Mouse (Mus musculus): ENCODE results near the gene Ptgdr2. TPM values are rescaled to one million over a fixed set of nuclear protein-coding genes. Genes with fewer than 3 reads are reported as not detected.

Ptgdr2 gene
- polyA plus RNA-seq, 1 experiment from 2014 or later = 0.08 TPM

DNA sequence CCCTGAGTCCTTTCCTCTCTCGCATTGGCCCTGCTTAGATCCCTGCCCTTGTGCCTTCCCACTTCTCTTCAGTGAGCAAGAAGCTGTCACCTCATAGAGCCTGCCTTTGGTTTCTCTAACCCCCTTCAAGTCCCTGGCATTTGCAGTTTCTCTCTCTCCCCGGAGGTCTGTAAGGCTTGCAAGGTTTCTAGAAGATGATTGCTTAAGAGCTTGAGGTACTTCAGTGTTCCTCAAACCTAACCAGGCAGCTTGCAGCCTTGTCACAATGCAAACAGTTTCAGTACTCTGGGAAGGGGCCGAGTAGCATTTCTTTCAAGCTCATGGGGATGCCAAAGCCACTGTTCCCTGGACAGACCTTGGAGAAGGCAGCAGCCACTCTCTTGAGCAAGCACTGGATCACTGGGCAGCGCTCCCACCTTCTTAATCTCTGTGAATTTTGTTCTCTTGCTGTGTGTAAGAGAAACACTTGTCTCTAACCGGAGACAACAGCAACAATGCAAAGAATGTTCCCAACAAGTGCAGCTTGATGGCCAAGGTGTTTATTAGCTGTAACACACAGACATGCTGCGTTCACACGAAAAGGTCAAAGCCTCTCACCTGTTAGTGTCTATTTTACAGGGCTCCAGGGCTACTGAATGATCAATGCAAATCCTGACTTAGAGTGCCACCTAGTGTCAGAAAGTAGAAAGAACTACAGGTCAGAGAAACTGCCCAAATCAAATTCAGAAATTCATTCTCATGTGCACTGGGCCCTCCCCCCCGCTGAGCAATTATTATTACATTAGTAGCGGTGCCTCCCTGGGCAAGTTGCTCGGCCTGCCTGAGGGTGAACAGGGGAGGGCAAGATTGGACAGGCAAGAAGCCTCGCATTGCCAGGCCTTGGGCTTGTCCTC lies 22.4 kb downstream of the Ptgdr2 start:
- Histone ChIP-seq H3K4me2 (no peak overlapping the region), H3K4me1 (replicated peaks) (peaks cover 3% of the 10 kb centered on the region), H3K9me3 (no peaks in the 10 kb centered on the region), H3K9ac (peak overlapping the region; percentile 14; the same call in 1 of the 2 replicates), H3K27me3 (no peaks in the 10 kb centered on the region), H3K27ac (replicated peaks) (no peak overlapping the region), H3K4me3 (no peak overlapping the region), H3K36me3 (no peaks in the 10 kb centered on the region)
- ATAC-seq (ENCODE audit: low FRiP score, low read depth) = peak; percentile 87
- WGBS = 34% methylated on average over 11 of the region's 11 CpGs

DNA sequence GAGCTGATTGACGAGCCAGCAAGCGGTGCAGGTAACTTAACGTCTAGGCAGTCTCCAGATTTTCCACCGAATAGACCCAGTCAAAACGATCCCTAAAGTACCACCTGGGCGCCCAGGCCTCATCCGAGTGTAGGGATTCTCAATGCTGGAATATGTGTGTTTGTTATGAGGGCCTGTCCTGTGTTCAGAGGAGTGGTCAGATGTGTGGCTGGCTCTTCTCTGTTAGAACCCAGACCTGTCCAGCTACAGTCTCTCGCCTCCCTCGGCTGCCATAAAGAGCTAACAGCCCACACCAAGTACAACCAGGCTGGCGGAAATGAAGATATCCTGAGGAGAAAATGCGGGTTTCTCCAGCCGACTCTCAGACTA lies 23.0 kb downstream of the Ptgdr2 start:
- Histone ChIP-seq H3K4me3 (no peak overlapping the region), H3K9ac (peak overlapping the region; percentile 14; the same call in 1 of the 2 replicates), H3K9me3 (no peaks in the 10 kb centered on the region), H3K36me3 (no peaks in the 10 kb centered on the region), H3K4me2 (no peak overlapping the region), H3K27me3 (no peaks in the 10 kb centered on the region), H3K27ac (replicated peaks) (no peak overlapping the region), H3K4me1 (replicated peaks) (peaks cover 3% of the 10 kb centered on the region)
- ATAC-seq (ENCODE audit: low FRiP score, low read depth) = peak; percentile 54; the same call in 1 of the 2 replicates
- WGBS = 46% methylated on average over 12 of the region's 12 CpGs

DNA sequence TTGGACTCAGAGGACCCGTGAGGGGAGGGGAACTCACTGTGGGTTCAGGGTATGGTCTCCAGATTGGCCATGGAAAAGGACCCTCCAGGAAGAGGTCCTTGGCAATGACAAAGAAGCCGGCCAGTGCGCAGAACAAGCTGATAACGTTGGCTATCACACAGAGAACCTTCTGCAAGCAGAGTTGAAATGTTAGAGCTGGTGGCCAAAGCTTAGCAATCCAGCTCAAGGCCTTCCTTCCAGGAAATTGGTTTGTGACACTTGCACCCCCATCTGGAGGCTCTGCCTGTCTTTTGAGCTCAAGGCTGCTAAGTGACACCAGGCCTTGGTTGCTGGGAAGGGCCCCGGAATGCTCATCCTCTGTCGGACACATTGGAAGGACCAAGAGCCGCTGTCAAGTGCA lies 28.8 kb downstream of the Ptgdr2 start:
- Histone ChIP-seq H3K27me3 (no peaks in the 10 kb centered on the region), H3K27ac (replicated peaks) (no peak overlapping the region), H3K4me3 (no peak overlapping the region), H3K4me2 (no peak overlapping the region), H3K9me3 (no peaks in the 10 kb centered on the region), H3K9ac (no peak overlapping the region), H3K4me1 (replicated peaks) (no peaks in the 10 kb centered on the region), H3K36me3 (no peaks in the 10 kb centered on the region)
- whole genome bisulfite sequencing = 93% methylated on average over 7 of the region's 7 CpGs
- no peak for ATAC-seq (ENCODE audit: low FRiP score, low read depth)

DNA sequence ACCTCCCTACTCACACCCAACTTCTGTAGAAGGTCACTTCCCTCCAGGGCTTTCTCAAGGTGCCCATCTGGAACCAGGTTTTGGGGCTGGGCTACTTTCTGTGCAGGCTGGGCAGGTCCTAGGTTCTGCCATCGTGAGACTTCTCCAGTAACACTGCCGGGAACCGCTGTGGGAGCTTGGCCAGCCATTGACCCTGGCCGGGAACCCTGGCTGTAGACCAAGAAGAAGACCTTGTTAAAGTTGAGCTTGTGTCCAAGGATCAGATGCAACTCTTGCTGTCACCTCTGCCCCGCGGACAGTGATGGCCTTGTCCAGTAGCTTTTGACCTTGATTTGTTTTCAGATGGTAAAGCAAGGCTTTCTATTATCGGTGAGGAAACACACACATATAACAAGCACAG lies 31.6 kb downstream of the Ptgdr2 start:
- H3K9me3 ChIP-seq = peaks cover 4% of the 10 kb centered on the region; the same call in 1 of the 2 replicates
- no peak overlapping the region for H3K9ac ChIP-seq
- WGBS = 95% methylated on average over 7 of the region's 7 CpGs
- H3K36me3 ChIP-seq = no peaks in the 10 kb centered on the region
- H3K27ac ChIP-seq (replicated peaks) = no peak overlapping the region
- H3K4me2 ChIP-seq = no peak overlapping the region
- H3K4me1 ChIP-seq (replicated peaks) = no peaks in the 10 kb centered on the region
- H3K27me3 ChIP-seq = no peaks in the 10 kb centered on the region
- ATAC-seq (ENCODE audit: low FRiP score, low read depth) = no peak
- H3K4me3 ChIP-seq = no peak overlapping the region

DNA sequence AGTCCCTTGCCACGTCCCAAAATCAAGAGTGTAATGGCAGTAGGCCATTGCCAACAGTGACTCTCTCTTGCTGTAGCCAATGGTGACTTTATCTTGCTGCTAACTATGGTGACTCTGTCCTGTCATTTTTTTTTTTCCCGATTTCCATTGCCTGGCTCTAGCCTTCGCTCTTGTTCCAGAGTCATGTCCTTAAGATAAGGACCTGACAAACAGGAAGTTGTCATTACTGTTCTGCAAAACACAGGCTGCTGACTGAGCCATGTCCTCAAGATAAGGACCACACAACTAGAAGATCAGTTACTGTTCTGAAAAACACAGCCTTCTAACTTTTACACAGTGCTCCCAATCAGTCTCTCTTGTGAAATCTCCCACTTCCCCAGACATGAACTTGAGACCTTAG lies 33.5 kb downstream of the Ptgdr2 start:
- no peak overlapping the region for H3K9ac ChIP-seq
- peaks cover 4% of the 10 kb centered on the region; the same call in 1 of the 2 replicates for H3K9me3 ChIP-seq
- 84% methylated on average over 3 of the region's 3 CpGs for WGBS
- H3K4me2 ChIP-seq = no peak overlapping the region
- H3K27me3 ChIP-seq = no peaks in the 10 kb centered on the region
- H3K4me3 ChIP-seq = no peak overlapping the region
- H3K4me1 ChIP-seq (replicated peaks) = no peaks in the 10 kb centered on the region
- no peak overlapping the region for H3K27ac ChIP-seq (replicated peaks)
- no peak for ATAC-seq (ENCODE audit: low FRiP score, low read depth)
- no peaks in the 10 kb centered on the region for H3K36me3 ChIP-seq

DNA sequence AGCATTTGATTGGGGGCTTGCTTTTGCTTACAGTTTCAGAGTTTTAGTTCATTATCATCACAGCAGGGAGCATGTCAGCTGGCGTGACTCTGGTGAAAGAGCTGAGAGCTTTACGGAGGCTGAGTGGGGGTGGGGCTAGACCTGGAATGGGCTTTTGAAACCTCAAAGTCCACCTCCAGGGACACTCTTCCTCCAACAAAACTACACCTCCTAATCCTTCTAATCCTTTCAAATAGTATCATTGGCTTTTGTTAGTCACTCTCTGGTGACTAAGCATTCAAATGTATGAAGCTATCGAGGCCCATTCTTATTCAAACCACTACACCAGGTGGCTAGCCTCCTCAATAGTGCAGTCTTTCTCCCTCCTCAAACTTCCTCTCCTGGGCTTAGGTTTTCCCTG lies 35.7 kb downstream of the Ptgdr2 start:
- no peaks in the 10 kb centered on the region for H3K4me1 ChIP-seq (replicated peaks)

DNA sequence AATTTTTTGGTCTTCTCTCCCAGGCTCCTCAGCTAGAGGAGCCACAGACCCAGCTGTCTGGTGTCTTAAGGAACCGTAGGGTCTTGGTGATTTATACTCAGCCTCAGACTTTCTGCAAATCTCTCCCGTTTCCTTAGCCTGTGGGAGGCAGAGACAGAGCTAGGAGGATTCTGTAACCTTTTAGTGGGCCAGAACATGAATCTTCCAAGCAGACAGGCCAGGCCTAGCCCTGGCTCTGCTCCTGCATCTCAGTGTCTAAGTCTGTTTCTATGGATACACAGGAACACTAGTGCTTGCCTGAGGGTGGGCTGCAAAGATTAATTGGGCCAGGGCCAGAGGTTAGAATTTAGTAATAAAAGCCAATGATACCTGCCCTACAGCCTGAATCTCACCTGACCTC lies 36.2 kb downstream of the Ptgdr2 start:
- H3K9me3 ChIP-seq = peaks cover 4% of the 10 kb centered on the region; the same call in 1 of the 2 replicates
- ATAC-seq (ENCODE audit: low FRiP score, low read depth) = no peak
- no peaks in the 10 kb centered on the region for H3K36me3 ChIP-seq
- H3K4me3 ChIP-seq = no peak overlapping the region
- H3K4me2 ChIP-seq = no peak overlapping the region
- H3K27me3 ChIP-seq = no peaks in the 10 kb centered on the region
- no peaks in the 10 kb centered on the region for H3K4me1 ChIP-seq (replicated peaks)
- no peak overlapping the region for H3K9ac ChIP-seq
- 64% methylated on average over 2 of the region's 2 CpGs for WGBS
- H3K27ac ChIP-seq (replicated peaks) = no peak overlapping the region

More for the DNA sequence above, 35.7 kb downstream of the Ptgdr2 start:
- Histone ChIP-seq H3K9ac (no peak overlapping the region), H3K36me3 (no peaks in the 10 kb centered on the region), H3K4me3 (no peak overlapping the region), H3K27ac (replicated peaks) (no peak overlapping the region), H3K9me3 (peaks cover 4% of the 10 kb centered on the region; the same call in 1 of the 2 replicates), H3K27me3 (no peaks in the 10 kb centered on the region), H3K4me2 (no peak overlapping the region)
- ATAC-seq (ENCODE audit: low FRiP score, low read depth) = no peak
- WGBS = 53% methylated on average over 3 of the region's 3 CpGs

DNA sequence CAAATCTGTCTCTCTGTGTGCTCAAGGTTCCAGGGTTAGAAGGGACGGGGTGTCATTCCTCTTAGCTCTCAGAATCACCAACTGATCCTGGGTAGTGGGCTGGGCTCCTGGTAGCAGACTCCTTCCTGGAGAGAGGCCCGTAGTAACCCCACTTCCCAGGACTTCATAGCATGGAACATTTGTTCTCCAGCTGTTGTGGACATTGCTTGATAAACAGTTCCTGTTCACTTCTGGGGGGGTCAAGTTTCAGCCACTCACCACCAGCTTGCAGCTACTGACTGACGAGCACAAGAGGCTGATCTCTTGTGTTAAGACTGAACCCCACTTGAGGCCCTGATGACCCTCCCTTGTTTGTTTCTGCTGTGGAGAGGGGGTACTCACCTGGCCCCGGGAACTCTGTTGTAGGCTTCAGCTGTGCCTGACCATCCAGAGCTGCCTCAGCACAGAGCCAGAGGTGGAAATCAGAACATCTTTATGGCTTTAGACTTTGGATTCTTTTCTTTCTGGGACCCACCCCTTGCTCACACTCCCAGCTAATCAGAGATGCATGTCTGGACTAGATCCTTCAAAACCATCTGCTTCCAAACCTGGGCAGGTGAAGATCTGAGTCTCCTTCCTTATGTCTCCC lies 37.4 kb downstream of the Ptgdr2 start, which contains the start of gene Ms4a10:
Gene Ms4a10, minus strand, starts transcription at position 433 of the 628 bp plus-strand sequence.
- Histone ChIP-seq H3K4me1 (replicated peaks) (0 out of 2 replicates have a peak, but pooled peaks cover under 1% of the 10 kb centered on the region), H3K9ac (no peak within 1 kb of the TSS), H3K4me3 (no peak within 1 kb of the TSS), H3K9me3 (peaks cover 4% of the 10 kb centered on the region; the same call in 1 of the 2 replicates), H3K27me3 (no peaks in the 10 kb centered on the region), H3K4me2 (no peak within 1 kb of the TSS), H3K27ac (replicated peaks) (no peak within 1 kb of the TSS), H3K36me3 (no peaks in the 10 kb centered on the region)
- WGBS = 77% methylated on average over 4 of the region's 4 CpGs
- no peak for ATAC-seq (ENCODE audit: low FRiP score, low read depth)

DNA sequence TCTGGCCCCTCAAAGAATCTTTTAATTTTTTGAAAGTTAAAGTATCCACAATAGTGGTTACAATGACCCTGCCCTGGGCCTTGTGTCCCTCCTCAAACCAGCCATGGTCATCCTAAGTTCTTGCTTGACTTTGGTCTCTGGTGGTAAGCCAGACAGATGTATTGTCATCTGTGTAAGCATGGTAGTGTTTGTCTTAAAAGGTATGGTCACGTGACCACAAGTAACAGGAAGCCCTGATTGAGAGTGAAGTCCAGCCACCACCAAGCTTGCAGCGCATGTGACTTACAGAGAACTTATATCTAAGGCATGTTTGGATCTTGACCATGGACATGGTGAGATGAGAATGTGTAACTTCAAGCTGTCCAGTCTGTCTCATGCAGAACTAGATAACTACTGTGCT lies 38.2 kb downstream of the Ptgdr2 start:
- no peak overlapping the region for H3K4me2 ChIP-seq
- WGBS = 89% methylated on average over 2 of the region's 2 CpGs
- H3K27ac ChIP-seq (replicated peaks) = no peak overlapping the region

DNA sequence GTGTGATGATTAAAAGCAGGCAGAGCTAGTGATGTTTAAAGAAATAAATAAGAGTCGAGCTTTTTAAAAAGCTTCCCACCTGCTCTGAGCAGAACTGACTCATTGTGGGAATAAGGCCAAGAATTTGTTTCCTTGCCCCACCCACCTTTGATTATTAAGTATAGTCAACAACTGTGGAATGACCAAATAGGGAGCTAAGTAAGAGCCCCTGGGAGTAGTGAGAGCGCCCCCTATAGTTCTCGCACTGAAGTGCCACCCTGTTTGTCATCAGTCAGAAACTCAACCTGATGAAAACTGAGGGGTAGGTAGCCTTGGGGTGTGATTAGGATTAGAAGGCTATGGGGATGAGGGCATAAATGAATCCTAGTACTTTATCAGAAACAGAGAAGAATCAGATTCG lies 39.4 kb downstream of the Ptgdr2 start:
- no peak overlapping the region for H3K4me2 ChIP-seq
- H3K4me1 ChIP-seq (replicated peaks) = peaks cover 6% of the 10 kb centered on the region; the same call in 1 of the 2 replicates
- H3K9ac ChIP-seq = no peak overlapping the region
- H3K4me3 ChIP-seq = no peak overlapping the region
- H3K9me3 ChIP-seq = peaks cover 4% of the 10 kb centered on the region; the same call in 1 of the 2 replicates
- no peak for ATAC-seq (ENCODE audit: low FRiP score, low read depth)
- WGBS = 50% methylated on average over 4 of the region's 4 CpGs
- no peak overlapping the region for H3K27ac ChIP-seq (replicated peaks)
- H3K27me3 ChIP-seq = no peaks in the 10 kb centered on the region
- no peaks in the 10 kb centered on the region for H3K36me3 ChIP-seq

More for the DNA sequence above, 38.2 kb downstream of the Ptgdr2 start:
- H3K36me3 ChIP-seq = no peaks in the 10 kb centered on the region
- no peak overlapping the region for H3K9ac ChIP-seq
- peaks cover 6% of the 10 kb centered on the region; the same call in 1 of the 2 replicates for H3K4me1 ChIP-seq (replicated peaks)
- no peak for ATAC-seq (ENCODE audit: low FRiP score, low read depth)
- peaks cover 4% of the 10 kb centered on the region; the same call in 1 of the 2 replicates for H3K9me3 ChIP-seq
- no peak overlapping the region for H3K4me3 ChIP-seq
- no peaks in the 10 kb centered on the region for H3K27me3 ChIP-seq

DNA sequence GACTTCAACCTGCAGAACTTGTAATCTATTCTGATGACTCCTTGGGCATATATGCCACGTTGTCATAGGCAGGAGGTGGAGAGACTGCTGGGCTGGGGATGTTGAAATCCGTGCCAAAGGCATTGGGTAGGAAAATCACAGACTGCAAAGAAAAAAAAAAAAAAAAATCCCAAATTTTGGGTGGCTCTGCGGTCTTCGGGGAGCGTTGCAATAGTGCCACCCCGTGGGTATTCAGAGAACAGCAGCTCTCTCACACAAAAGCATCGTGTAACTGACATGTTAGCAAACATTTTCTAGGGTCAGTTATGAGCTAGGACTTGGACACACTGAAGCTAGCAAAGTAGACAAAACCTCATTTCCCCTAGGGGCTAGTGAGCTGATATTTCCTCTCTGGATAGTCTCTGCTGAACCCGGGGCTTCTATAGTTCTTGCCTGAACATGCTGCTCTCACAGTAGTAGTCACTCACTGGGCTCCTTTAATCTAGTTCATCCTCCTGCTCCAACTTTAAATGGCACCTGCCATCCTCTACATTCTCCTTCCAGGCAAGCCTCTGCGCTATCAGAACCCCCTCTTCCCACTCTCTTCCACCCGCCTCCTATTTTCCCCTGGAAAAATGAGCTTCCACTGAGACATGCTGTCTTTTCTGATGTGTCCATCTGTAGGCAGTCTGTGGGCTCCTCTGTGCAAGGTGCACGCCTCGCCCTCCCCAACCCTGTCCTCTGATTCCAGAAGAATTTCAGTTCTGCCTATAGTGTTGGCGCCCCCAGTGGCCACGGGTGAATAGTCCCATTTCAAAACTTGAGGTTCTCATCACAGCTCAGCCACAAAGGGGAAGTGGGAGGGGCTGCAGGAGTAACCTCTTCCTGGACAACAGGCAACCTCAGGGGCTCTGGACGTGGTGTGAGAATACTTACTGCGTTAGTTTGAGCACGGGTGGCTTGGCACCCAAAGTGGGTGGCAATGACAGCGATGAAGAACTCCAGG lies 42.5 kb downstream of the Ptgdr2 start:
- H3K4me1 ChIP-seq (replicated peaks) = peaks cover 6% of the 10 kb centered on the region; the same call in 1 of the 2 replicates
- H3K4me2 ChIP-seq = peak overlapping the region; percentile 28
- no peaks in the 10 kb centered on the region for H3K9me3 ChIP-seq
- H3K27ac ChIP-seq (replicated peaks) = no peak overlapping the region
- no peaks in the 10 kb centered on the region for H3K36me3 ChIP-seq
- peak; percentile 63; the same call in 1 of the 2 replicates for ATAC-seq (ENCODE audit: low FRiP score, low read depth)
- 14% methylated on average over 18 of the region's 18 CpGs for WGBS
- H3K9ac ChIP-seq = no peak overlapping the region
- H3K4me3 ChIP-seq = no peak overlapping the region
- no peaks in the 10 kb centered on the region for H3K27me3 ChIP-seq
